Mouse (Mus musculus) layer of hippocampus, adult 18-20 months (tissue): Measurements from ENCODE around the gene Rgs12. TPM values are rescaled to one million over a fixed set of nuclear protein-coding genes. Genes with fewer than 3 reads are reported as not detected.

Experiments
- DNase-seq, 2 experiments: peaks; one replicate each; pipeline ENCODE4 v3.0.0; 2022; ENCODE audit warnings: low spot score in 2 of 2
- total RNA-seq, 2 experiments: library from RNA; stranded (reverse); gene quantifications; 2 replicates each; pipeline ENCODE4 v1.2.3; 2021

Gene Rgs12
- total RNA-seq, 2 experiments from 2014 or later = 43.3 to 44.2 TPM

DNA sequence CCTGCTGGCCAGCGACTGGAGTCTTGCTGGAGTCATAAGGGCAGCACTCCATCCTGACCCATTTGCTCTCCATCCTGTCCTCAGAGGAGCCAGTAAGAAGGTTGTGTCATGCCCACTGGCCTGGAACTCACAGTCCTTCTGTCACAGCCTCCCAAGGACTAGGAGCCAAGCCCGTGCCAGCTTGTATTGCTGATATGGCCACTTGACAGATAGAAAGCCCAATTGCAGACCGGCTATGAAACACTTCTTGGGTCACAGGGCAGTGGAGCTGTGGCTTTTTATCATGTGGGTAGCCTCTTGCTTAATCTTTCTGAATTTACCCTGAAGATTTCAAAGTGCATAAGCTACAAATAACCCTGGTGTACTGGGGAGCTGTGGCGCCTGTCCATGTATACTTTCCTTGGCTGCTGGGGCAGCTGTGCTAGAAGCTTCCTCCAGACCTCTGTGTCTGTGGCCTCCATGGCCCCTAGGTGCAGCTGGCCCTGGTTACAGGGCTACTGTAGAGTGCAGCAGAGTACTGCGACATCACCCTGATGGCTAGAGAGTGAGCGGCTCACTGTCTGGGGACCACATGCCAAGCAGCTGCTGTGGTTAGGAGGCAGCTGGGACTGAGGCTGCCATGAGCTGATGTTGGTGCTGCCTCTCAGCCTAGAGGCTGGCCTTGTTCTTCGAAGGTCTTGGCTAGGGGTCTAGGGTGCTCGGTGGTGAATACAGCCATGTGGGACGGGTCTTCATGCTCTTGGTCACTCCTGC is 27.5 kb downstream of the Rgs12 start:
- DNase-seq = no peak

DNA sequence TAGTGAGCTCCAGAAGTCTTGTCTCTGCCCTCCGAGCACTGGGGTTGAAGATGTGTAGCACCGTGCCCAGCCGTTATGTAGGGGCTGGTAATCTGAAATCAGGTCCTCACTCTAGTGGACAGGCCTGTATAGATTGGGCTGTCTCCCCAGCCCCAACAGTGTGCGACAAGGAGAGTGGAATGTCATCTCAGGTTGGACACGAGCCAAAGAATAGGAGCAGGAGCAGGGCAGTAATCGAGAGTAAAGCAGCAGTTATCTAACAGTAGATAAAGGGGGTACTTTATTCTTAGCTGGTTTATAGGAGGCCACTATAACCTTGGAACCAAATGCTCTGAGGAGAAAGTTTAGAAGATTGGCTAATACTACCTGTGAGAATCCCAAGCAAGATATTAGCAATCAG is 30.9 kb downstream of the Rgs12 start:
- DNase-seq = no peak

DNA sequence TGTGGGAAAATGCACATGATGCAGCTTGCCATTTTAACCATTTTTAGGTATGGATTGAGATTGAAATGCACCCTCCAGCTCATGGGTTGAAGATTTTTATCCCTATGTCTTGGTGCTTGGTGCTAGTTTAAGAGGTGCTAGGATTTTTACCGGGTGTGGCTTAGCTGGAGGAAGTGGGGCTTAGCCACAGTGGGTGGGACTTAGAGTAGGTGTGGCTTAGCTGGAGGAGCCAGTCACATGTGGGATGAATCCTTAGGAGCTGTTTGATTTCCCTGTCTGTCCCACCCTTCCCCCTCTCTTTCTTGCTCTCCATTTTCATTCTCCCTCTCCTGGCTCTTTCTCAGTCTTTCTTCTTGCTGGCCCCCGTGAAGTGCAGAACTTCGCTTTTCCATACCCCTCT is 32.5 kb downstream of the Rgs12 start:
- no peak for DNase-seq

DNA sequence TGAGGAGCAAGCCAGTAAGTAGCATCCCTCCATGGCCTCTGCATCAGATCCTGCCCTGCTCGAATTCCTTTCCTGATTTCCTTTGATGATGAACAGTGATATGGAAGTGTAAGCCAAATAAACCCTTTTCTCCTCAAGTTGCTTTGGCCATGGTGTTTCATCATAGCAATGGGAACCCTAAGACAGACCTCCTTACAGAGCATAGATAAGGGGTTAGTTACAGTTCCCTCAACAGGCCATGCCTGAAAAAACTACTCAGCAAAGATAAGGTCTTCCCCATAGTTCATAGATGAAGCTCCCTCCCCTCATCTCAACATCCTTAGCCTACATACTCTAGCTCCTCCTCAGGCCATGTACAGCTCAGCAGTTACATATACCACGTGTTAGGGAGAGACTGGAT is 35.7 kb downstream of the Rgs12 start:
- DNase-seq = no peak

DNA sequence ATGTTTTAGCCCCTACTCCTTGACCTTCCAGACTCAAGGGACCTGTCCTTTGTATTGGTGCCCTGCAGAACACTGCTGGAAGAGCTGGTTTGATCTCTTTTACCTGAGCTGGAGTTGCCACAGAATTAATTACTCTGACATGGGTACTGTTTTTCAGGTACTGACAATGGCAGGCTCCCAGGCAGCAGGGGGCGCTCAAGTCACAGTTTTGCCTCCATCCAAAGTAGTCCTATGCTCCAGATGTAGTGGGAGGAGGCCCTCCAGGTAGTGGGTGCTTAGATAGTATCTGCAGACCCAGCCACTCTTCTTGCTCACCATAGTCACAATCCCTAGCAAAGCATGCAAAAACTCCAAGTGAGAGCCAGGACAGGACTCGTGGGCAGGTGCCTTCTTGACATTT is 36.6 kb downstream of the Rgs12 start:
- DNase-seq = peak; percentile 43 to 79

DNA sequence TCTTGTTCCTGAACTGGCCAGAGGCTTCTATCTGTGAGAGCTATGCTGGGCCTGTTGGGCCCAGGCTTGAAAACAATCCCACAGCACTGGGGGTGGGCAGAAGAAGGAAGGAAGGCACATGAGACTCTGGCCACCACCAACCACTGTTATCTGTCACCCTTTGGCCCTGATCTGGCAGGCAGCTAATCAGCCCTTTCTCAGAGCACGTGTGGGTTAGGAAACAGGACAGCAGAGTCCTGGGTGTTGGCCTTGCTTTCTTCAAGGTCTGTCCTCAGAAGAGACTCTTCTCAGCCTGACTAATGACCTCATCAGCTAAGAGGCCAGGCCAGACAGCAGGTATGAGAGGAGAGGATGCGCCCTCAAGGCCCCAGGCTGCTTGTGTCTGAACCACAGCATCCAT is 38.2 kb downstream of the Rgs12 start:
- DNase-seq = no peak

DNA sequence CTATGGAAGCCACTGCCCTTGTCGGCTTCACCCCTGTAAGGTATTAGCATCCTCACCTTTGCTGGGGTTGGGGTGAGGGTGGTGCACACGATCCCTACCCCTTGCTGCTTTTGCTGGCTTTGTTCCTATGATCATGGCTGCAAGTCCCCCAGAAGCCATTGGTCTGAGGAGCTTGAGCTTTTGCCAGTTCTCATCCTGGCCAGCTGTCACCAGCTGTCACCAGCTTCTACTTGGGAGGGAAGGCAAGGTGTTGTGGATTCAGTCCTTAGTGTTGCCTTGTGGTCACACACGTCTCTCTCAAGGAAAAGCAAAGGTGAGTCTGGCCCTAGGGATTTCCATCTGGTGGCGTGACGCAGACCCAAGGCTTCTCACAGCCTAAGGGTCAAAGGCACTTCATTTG is 39.4 kb downstream of the Rgs12 start:
- DNase-seq = no peak

DNA sequence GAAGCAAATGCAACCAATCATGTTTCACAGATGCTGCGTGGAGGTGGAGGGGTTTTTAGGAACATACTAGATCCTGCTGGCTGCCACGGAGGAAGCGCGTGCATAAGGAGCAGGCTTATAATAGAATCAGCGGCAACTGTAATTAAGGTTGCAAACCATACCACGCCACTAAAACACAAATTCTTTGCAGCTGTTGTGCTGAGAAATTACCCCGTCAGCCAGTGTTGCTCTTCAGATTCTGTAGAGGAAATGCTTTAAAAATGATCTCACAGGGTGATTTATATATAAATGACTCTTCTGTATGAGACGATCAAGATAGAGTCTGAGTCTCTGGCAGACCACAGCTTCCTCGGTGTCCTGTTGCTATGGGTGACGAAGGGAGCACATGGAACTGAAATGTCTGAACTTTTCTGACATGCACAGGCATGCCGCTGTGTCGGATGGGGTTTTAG is 40.1 kb downstream of the Rgs12 start:
- DNase-seq = peak; percentile 44 to 78

DNA sequence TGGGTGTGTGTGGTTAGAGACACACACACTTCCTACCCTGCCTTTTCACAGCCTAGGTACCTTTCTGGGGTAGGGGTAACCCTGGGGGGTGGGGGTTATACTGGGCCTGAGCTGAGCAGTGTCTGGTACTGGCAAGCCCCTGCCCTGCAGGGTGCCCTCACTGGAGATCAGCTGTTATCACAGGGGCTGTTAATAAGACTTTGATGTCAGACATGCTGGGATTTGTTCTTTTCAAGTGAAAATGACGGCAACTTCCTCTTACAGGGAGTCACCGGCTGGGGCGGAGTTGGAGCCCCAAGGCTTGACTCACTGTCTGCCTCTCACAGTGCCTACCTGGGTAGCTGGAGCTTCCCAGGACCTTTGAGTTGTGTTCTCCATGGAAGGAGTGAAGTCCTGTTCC is 49.5 kb downstream of the Rgs12 start:
- DNase-seq = no peak

DNA sequence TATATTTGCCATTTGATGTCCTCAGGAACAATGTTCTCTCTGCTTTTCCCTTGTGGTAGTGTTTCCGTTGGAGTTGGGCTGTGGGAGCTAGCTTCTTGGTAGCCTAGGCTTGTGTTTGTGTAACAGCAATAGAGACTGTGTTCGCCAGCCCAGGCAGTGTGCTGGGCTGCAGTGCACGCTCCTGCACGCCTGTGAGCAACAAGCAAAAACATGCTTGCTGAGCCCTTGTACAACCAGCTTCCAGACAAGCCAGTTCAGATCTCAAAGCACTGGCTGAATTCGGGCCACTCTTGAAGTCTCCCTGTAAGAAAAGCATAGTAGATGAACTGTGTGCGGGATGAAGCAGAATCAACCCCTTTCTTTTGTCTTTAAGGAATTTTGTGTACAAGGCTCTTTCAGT is 50.0 kb downstream of the Rgs12 start:
- no peak for DNase-seq

DNA sequence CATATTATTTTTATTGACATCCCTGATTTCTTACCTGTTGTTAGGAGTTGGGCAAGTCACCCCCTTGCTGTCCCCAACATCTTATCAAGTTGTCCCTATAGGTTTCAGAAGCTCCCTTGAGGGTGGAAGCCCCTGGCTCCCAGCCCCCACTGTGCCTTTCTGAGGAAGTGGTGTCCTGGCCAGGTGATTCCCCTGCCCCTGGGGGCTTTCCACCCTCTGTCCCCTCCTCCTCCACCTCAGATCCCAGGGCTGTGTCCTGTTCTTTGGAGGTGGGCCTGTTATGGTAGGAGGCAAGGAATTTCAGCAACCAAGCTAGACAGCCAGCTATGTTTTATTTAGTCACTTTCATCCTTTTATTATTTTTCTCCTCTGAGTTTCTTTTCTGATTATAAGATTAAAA is 51.1 kb downstream of the Rgs12 start:
- DNase-seq = no peak

DNA sequence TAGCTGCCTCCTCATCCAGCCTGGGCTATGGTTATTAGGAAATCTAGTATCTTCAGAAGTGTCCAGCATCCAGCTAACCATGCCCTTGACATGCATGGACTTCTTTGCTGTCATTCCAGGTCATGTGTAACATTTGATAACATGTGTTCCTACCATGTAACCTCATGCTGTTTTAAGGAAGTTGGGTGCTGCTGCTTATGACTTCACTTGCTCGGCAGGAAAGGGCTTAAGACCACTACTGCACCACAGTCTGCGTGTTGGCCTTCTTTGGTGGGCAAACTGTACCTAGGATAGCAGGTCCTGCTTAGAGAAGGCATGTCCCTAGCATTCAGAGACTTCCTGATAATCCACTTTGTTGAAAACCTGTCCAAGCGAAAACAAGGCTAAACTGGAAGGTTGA is 51.9 kb downstream of the Rgs12 start:
- no peak for DNase-seq

DNA sequence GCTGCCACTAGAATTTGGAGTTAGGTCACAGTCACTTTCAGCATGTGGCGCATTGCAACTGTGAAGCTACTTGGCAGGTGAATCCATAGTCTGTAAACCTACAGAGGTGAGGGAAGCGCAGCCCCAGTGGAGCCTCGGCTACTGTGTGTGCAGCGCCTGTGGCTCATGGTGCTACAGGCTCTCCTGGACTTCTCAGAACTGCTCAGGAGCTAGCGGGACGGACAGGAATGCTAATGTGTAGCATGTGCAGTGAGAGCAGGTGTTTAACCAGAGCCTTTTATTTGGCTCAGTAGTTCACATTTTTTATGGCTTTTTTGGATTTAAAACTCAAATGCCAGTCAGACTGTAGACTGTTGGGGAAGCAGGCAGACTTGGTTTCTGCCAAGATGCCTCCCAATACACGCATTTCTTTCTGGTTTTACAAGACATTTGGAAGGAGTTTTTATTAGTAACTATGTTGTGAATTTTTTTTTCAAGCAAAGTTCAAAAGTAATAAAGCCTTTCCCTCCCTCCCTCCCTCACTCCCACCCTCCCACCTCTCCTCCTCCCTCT is 54.4 kb downstream of the Rgs12 start:
- no peak for DNase-seq

DNA sequence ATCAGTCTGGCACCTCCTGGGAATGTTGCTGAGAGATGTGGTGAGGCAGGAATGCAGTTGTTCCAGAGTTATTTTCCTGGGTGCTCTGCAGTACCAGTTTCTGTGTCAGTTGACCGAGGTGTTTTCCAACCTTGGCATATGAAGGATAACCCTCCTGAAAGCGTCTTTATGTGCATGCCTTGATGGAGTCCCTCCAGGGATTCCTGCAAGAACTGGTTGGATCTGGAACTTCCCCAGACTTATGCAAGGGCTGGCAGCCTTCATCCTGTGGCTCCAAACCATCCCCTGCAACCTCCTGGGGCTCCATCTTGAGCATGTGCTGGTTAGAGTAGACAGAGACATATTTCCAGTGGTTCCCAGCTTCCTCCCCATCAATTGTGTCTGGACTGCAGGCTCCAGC is 55.5 kb downstream of the Rgs12 start:
- DNase-seq = no peak

DNA sequence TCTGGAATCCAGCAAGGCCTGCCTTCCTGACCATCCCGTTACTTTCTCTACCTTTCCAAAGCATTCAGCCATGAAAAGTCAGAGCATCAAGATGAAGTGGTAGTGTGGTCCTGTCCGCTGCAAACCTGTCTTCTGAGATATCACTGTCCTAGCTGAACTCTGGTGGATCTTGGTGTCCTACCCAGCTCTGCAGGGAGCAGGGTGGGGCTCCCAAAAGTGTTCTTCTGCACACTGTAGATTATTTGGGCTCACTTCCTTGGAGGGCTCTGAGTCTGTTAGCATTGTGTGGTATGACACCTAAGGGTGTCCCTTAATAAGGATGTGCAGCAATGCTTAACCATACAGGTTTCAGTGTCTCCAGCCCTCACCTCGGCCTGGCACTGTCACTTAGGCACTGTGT is 56.4 kb downstream of the Rgs12 start:
- no peak for DNase-seq

DNA sequence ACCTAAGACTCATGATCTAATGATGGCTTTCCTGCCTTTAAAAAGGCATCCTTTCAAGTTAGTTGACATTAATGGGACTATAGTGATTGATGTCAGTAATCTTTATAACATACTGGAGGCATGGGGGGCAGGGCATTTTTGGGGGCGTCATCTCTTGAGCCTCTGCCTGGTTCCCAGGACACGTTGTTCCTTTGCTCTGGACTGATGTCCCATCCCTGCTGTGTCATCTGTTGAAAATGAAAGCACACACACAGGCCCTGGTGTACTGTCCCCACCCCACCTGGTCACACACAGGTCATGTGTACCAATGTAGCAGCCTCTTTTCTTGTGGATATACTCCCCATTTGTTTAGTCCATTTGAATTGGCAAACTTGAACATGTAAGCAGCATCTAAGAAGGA is 57.4 kb downstream of the Rgs12 start:
- no peak for DNase-seq

DNA sequence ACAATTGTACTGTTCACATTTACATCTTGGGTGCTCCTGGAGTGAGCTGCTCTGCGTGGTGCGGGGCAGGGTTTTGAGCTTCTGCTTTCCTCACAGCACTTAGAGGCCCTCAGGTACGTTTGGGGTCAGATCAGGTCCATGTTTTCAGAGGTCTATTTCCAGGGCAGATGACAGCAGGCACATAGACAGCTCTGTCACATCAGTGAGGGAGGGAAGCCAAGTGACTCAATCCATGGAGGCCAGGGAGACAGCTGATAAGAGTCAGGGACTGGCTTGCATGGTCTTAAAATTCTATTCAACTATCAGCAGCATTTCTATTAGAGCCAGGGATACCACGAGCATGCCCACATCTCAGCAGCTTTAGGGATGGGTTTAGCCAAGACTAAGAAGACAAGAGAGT is 59.9 kb downstream of the Rgs12 start:
- DNase-seq = no peak

DNA sequence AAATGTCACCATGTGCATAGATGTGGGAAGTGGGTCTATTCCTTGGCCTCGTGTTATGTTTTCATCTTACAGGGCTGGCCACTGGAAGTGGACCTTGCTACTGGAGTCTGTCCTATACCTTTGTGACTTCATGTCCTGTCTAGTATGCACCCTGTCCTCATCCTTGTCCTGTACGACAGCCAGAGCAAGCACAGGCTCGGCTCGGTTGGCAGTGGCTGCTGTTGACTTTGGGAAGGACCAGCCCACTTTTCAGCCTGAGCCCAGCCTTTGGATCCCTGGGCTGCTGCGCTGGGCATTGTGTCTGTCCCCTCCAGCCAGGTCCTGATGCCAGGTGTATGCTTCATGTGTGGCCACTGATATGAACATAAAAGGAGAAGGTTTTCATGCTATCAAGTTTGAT is 61.4 kb downstream of the Rgs12 start:
- no peak for DNase-seq

DNA sequence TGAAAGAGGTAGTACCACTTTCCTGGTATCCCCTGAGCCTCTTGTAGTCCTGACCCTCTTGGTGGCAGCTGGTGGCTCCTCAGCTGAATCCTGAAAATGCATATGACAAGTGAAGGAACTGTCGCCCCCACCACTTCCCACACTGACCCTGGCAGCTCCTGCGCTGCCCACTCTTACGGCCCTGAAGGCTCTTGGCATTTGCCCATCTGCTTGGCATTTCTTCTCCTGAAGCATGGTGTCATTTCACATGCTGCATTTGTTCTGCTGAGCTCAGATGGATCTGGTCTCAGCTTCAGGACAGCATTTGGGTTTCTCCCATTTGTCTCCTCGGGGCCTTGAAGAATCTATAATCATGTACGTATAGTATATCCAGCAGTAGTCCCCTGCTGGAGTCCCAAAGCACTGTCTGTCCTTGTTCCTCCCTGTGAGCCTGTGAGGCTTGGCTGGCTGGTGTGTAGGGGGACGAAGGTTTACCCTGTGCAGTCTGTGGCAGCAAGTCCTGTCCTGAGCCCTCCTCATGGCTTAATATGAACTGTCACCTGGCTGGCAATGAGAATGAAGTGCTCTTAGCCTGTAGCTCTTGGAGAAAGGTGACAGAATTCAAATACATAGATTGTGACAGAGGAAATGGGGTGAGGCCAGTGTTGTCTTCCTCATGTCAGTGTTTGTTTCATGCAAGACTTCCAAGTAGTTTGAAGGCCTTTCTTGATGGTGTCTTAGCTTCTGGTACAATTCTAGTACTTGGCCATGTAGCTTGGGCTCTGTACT is 62.1 kb downstream of the Rgs12 start:
- no peak for DNase-seq

DNA sequence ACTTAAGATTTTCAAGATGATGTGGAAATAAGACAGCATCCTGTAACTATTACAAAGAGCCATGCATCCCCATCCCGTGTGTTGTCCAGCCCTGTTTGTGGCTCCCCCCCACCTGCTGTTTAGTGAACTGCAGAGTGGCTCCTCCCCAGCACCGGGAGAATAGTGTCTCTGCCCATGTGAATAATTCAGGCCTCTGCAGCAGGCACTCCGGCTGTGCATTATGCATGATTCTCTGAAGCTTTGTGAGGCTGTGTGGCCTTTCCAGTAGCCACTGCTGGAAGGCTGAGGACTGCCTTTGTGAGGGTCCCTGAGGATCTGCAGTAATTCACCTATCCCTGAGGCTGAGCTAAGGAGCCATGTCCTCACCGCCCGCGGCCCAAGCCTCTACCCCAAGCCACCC is 64.8 kb downstream of the Rgs12 start:
- DNase-seq = no peak

DNA sequence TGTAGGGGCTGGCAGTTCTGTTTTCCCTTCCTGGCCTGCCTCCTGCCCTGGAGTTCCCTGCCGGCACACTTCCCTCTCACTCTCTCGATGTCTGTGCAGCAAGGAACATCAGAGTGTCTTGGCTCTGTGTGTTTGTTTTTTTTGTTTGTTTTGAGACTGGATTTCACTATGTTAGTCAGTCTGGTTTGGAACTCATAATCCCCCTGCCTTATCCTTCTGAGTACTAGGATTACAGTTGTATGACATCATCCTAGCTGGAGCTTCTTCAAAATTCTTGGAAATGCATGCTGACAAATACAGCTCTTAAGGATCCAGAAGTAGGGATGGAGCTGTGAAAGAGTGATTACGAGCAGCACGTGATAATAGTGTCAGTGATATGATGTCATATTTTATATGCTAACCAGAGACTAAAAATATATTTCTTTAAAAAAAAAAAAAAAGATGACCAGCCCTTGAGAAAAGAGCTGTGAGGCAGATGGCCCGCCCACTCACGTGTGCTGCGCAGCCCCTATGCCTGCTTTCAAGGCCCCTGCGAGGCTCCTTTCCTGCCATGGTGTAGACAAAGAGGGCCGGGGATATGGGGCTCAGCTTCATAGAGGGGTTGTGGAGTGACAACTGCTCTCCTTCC is 70.5 kb downstream of the Rgs12 start:
- DNase-seq = no peak
